Mouse (Mus musculus): Measurements from ENCODE around the gene Gm7534. TPM values are rescaled to one million over a fixed set of nuclear protein-coding genes. Genes with fewer than 3 reads are reported as not detected.

The Gm7534 gene
- polyA plus RNA-seq, 1 experiment from 2014 or later = not detected

DNA sequence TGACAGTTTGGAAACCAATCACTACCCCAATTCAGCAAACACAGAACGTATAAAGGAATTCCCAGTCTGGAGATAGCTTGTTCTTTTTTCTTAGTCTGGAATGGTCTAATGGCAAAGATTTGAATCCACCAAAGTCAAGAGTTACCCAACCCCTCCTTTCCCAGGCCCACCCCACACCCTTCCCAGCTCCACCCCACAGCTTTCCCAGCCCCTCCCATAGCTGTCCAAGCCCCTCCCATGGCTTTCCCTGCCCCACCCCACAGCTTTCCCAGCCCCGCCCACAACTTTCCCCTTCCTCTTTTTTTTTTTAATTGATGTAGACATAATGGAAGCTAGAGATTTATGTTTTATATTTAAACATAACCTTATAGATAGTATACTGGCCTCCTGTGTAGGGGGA lies 3.4 kb downstream of the Gm7534 start:
- Histone ChIP-seq H3K4me2 (ENCODE audit: low read length) (no peak overlapping the region), H3K27me3 (ENCODE audit: control insufficient read depth, insufficient read depth, low read length) (no peaks in the 10 kb centered on the region), H3K9ac (ENCODE audit: low read length) (no peak overlapping the region), H3K27ac (replicated peaks in 1 of 2; ENCODE audit: control insufficient read depth in 1 of 2, insufficient read depth in 1 of 2, low read depth in 2 of 2, low read length in 2 of 2) (no peak overlapping the region), H3K9me3 (ENCODE audit: control insufficient read depth, low read length) (no peaks in the 10 kb centered on the region), H3K36me3 (ENCODE audit: control insufficient read depth, insufficient read depth, low read length) (no peaks in the 10 kb centered on the region), H3K4me3 (ENCODE audit: control insufficient read depth in 1 of 2, insufficient read depth in 1 of 2, low read depth in 1 of 2, low read length in 2 of 2) (no peak overlapping the region), H3K4me1 (ENCODE audit: control insufficient read depth in 2 of 2, insufficient read depth in 2 of 2, low read length in 2 of 2) (no peaks in the 10 kb centered on the region)
- ATAC-seq (ENCODE audit: insufficient number of reproducible peaks, insufficient read depth, low FRiP score, low read depth) = no peak
- WGBS = 59% methylated on average over 2 of the region's 2 CpGs

DNA sequence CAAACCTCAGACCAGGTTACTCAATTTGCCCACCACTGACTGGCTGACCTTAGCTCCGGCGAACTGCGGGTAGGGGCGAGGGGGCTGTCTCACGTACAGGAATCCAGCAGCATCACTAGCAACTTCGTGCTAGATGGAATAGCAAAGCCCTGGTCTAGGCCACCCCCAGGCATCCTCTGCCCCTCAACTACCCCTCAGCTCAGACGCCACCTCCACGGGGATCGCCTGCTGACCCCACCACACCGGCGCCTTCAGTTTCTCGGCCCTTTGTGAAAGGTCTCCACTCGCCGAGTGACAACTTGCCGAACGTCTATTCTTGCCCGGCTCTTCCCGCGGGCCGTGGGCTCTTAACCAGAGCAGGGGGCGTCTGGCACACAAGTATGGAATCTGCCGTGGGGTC lies 16.5 kb downstream of the Gm7534 start:
- peak overlapping the region; percentile 84 to 89 for H3K4me3 ChIP-seq (ENCODE audit: control insufficient read depth in 1 of 2, insufficient read depth in 1 of 2, low read depth in 1 of 2, low read length in 2 of 2)
- ATAC-seq (ENCODE audit: insufficient number of reproducible peaks, insufficient read depth, low FRiP score, low read depth) = peak; percentile 6; the same call in 1 of the 2 replicates
- H3K36me3 ChIP-seq (ENCODE audit: control insufficient read depth, insufficient read depth, low read length) = no peaks in the 10 kb centered on the region
- H3K9me3 ChIP-seq (ENCODE audit: control insufficient read depth, low read length) = no peaks in the 10 kb centered on the region
- WGBS = 1% methylated on average over 22 of the region's 22 CpGs
- peaks cover 8 to 17% of the 10 kb centered on the region in 2 experiments for H3K4me1 ChIP-seq (ENCODE audit: control insufficient read depth in 2 of 2, insufficient read depth in 2 of 2, low read length in 2 of 2)
- H3K27ac ChIP-seq (replicated peaks in 1 of 2; ENCODE audit: control insufficient read depth in 1 of 2, insufficient read depth in 1 of 2, low read depth in 2 of 2, low read length in 2 of 2) = peak overlapping the region; percentile 81 to 85
- H3K27me3 ChIP-seq (ENCODE audit: control insufficient read depth, insufficient read depth, low read length) = no peaks in the 10 kb centered on the region
- peak overlapping the region; percentile 94 for H3K4me2 ChIP-seq (ENCODE audit: low read length)
- H3K9ac ChIP-seq (ENCODE audit: low read length) = peak overlapping the region; percentile 92

DNA sequence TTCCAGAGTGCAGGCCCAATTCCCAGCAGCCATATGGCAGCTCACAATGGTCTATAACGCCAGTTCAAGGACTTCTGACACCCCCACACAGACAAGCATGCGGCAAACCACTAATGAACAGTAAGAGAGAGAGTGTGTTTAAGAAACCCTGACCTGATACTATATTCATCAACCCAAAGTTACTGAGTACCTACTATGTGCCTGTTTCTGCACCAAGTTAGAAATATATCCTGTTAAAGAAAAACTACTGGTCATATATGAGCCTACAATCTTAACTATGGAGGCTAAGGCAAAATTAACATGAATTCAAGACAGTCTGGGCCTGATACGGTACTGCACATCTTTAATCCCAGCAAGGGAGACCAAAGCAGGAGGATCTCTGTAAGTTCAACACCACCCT lies 17.2 kb downstream of the Gm7534 start:
- no peak overlapping the region for H3K27ac ChIP-seq (replicated peaks in 1 of 2; ENCODE audit: control insufficient read depth in 1 of 2, insufficient read depth in 1 of 2, low read depth in 2 of 2, low read length in 2 of 2)
- H3K9ac ChIP-seq (ENCODE audit: low read length) = peak overlapping the region; percentile 92
- no peaks in the 10 kb centered on the region for H3K9me3 ChIP-seq (ENCODE audit: control insufficient read depth, low read length)
- peaks cover 8 to 23% of the 10 kb centered on the region in 2 experiments for H3K4me1 ChIP-seq (ENCODE audit: control insufficient read depth in 2 of 2, insufficient read depth in 2 of 2, low read length in 2 of 2)
- H3K27me3 ChIP-seq (ENCODE audit: control insufficient read depth, insufficient read depth, low read length) = no peaks in the 10 kb centered on the region
- WGBS = 79% methylated on average over 3 of the region's 3 CpGs
- peak overlapping the region; percentile 84 to 89; a peak in 3 of 4 replicates for H3K4me3 ChIP-seq (ENCODE audit: control insufficient read depth in 1 of 2, insufficient read depth in 1 of 2, low read depth in 1 of 2, low read length in 2 of 2)
- no peak for ATAC-seq (ENCODE audit: insufficient number of reproducible peaks, insufficient read depth, low FRiP score, low read depth)
- no peaks in the 10 kb centered on the region; the same call in 1 of the 2 replicates for H3K36me3 ChIP-seq (ENCODE audit: control insufficient read depth, insufficient read depth, low read length)
- H3K4me2 ChIP-seq (ENCODE audit: low read length) = peak overlapping the region; percentile 94

DNA sequence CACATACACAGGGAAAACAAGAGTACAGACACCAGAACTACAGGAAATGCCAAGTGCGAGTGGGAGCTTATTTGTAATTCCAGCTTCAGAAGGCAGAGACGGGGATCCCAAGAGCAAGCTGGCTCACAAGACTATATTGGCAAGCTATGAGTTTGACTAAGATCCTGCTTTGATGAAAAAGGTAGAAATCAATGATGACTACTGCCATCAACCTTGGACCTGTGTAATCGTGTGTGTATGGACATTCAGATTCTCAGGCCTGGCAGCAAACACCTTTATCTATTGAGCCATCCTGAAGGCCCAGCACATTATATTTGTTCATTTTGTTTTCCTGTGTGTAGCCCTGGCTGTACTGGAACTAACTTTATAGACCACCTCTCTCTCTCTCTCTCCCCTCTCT lies 19.1 kb downstream of the Gm7534 start:
- Histone ChIP-seq H3K9me3 (ENCODE audit: control insufficient read depth, low read length) (no peaks in the 10 kb centered on the region), H3K4me1 (ENCODE audit: control insufficient read depth in 2 of 2, insufficient read depth in 2 of 2, low read length in 2 of 2) (peaks cover 8 to 23% of the 10 kb centered on the region in 2 experiments), H3K36me3 (ENCODE audit: control insufficient read depth, insufficient read depth, low read length) (no peaks in the 10 kb centered on the region; the same call in 1 of the 2 replicates), H3K27me3 (ENCODE audit: control insufficient read depth, insufficient read depth, low read length) (no peaks in the 10 kb centered on the region), H3K4me2 (ENCODE audit: low read length) (no peak overlapping the region), H3K27ac (replicated peaks in 1 of 2; ENCODE audit: control insufficient read depth in 1 of 2, insufficient read depth in 1 of 2, low read depth in 2 of 2, low read length in 2 of 2) (no peak overlapping the region), H3K9ac (ENCODE audit: low read length) (no peak overlapping the region), H3K4me3 (ENCODE audit: control insufficient read depth in 1 of 2, insufficient read depth in 1 of 2, low read depth in 1 of 2, low read length in 2 of 2) (no peak overlapping the region)
- WGBS = 79% methylated on average over 3 of the region's 3 CpGs
- no peak for ATAC-seq (ENCODE audit: insufficient number of reproducible peaks, insufficient read depth, low FRiP score, low read depth)

DNA sequence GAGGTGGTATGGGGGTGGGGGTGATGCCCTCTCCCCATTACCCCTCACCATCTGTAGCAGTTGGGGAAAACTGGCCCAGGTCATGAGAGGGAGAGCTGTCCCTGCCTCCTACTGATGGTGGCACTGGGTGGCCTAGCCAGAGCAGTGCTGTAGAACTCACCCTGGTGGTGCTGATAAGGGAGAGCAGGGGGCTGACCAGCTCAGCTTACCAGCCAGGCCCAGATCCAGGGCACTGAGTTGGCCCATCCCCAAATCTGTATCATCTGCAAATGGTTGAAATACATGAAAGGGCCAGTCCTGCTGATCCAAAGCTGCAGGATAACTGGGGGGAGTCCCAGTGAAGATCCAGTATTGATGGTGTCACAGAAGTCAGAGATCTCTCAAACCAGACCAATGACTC lies 21.0 kb downstream of the Gm7534 start:
- no peak overlapping the region for H3K4me2 ChIP-seq (ENCODE audit: low read length)
- H3K27me3 ChIP-seq (ENCODE audit: control insufficient read depth, insufficient read depth, low read length) = no peaks in the 10 kb centered on the region
- ATAC-seq (ENCODE audit: insufficient number of reproducible peaks, insufficient read depth, low FRiP score, low read depth) = no peak
- H3K27ac ChIP-seq (replicated peaks in 1 of 2; ENCODE audit: control insufficient read depth in 1 of 2, insufficient read depth in 1 of 2, low read depth in 2 of 2, low read length in 2 of 2) = no peak overlapping the region
- H3K9me3 ChIP-seq (ENCODE audit: control insufficient read depth, low read length) = no peaks in the 10 kb centered on the region
- H3K9ac ChIP-seq (ENCODE audit: low read length) = no peak overlapping the region
- no peaks in the 10 kb centered on the region; the same call in 1 of the 2 replicates for H3K36me3 ChIP-seq (ENCODE audit: control insufficient read depth, insufficient read depth, low read length)
- H3K4me1 ChIP-seq (ENCODE audit: control insufficient read depth in 2 of 2, insufficient read depth in 2 of 2, low read length in 2 of 2) = peaks cover 8 to 23% of the 10 kb centered on the region in 2 experiments
- H3K4me3 ChIP-seq (ENCODE audit: control insufficient read depth in 1 of 2, insufficient read depth in 1 of 2, low read depth in 1 of 2, low read length in 2 of 2) = no peak overlapping the region

DNA sequence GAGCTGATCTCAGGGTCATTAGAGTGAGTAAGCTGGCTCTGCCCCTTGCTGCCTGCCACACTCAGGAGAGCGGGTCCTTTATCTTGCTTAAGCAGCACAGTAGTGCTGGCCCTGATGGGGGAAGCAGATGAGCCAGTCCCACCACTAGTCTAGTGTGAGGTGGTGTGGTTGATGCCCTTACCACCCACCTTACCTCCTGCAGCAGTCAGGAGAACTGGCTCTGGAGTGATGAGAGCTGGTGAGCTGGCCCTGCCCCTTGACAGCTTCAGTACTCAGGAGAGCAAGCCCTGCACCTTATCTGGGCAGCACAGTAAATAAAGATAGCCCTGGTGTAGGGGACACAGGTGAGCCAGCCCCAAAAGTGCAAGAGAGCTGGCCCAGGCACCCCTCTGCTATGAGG lies 21.7 kb downstream of the Gm7534 start:
- peaks cover 8 to 22% of the 10 kb centered on the region in 2 experiments for H3K4me1 ChIP-seq (ENCODE audit: control insufficient read depth in 2 of 2, insufficient read depth in 2 of 2, low read length in 2 of 2)
- ATAC-seq (ENCODE audit: insufficient number of reproducible peaks, insufficient read depth, low FRiP score, low read depth) = peak; percentile 45; the same call in 1 of the 2 replicates
- no peak overlapping the region for H3K27ac ChIP-seq (replicated peaks in 1 of 2; ENCODE audit: control insufficient read depth in 1 of 2, insufficient read depth in 1 of 2, low read depth in 2 of 2, low read length in 2 of 2)
- no peak overlapping the region for H3K9ac ChIP-seq (ENCODE audit: low read length)
- whole genome bisulfite sequencing = 69% methylated on average over 1 of the region's 1 CpGs
- no peak overlapping the region for H3K4me3 ChIP-seq (ENCODE audit: control insufficient read depth in 1 of 2, insufficient read depth in 1 of 2, low read depth in 1 of 2, low read length in 2 of 2)
- no peaks in the 10 kb centered on the region for H3K27me3 ChIP-seq (ENCODE audit: control insufficient read depth, insufficient read depth, low read length)
- no peaks in the 10 kb centered on the region for H3K9me3 ChIP-seq (ENCODE audit: control insufficient read depth, low read length)
- H3K4me2 ChIP-seq (ENCODE audit: low read length) = no peak overlapping the region
- peaks cover 4% of the 10 kb centered on the region for H3K36me3 ChIP-seq (ENCODE audit: control insufficient read depth, insufficient read depth, low read length)

DNA sequence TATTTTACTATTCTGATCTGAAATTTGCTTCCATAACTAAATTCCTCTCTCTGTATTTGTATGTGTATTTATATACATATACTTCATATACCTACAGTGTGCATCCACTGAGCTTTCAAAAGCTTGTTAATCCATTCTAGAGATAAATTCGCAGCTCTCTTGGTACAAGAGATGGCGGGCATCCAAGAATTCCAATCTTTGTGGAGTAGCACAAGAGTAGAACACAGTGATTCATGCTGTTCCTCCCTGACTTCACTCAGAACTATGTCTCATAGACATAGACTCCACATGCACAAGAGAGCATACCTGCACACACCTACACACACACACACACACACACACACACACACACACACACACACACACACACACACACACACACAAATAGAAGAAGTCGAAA lies 30.4 kb downstream of the Gm7534 start:
- ATAC-seq (ENCODE audit: insufficient number of reproducible peaks, insufficient read depth, low FRiP score, low read depth) = no peak
- H3K9ac ChIP-seq (ENCODE audit: low read length) = no peak overlapping the region
- WGBS = 35% methylated on average over 3 of the region's 3 CpGs
- H3K27me3 ChIP-seq (ENCODE audit: control insufficient read depth, insufficient read depth, low read length) = no peaks in the 10 kb centered on the region
- peaks cover 5 to 12% of the 10 kb centered on the region in 2 experiments for H3K4me1 ChIP-seq (ENCODE audit: control insufficient read depth in 2 of 2, insufficient read depth in 2 of 2, low read length in 2 of 2)
- H3K27ac ChIP-seq (replicated peaks in 1 of 2; ENCODE audit: control insufficient read depth in 1 of 2, insufficient read depth in 1 of 2, low read depth in 2 of 2, low read length in 2 of 2) = no peak overlapping the region
- no peak overlapping the region for H3K4me3 ChIP-seq (ENCODE audit: control insufficient read depth in 1 of 2, insufficient read depth in 1 of 2, low read depth in 1 of 2, low read length in 2 of 2)
- H3K36me3 ChIP-seq (ENCODE audit: control insufficient read depth, insufficient read depth, low read length) = peaks cover 17% of the 10 kb centered on the region
- no peak overlapping the region for H3K4me2 ChIP-seq (ENCODE audit: low read length)
- no peaks in the 10 kb centered on the region for H3K9me3 ChIP-seq (ENCODE audit: control insufficient read depth, low read length)

DNA sequence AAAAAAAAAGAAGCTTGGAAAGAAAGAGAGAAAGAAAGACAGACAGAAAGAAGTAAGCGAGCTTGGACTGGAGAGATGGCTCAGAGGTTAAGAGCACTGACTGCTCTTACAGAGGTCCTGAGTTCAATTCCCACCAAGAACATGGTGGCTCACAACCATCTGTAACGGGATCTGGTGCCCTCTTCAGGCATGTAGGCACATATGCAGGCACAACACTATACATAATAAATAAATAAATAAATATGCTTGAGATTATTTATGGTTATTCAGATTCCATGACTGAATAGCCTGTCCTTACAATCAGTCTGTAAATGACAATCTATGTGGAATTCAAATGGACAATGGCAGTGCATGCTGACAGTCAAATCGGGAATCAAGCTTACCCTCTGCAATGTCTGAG lies 35.9 kb downstream of the Gm7534 start:
- Histone ChIP-seq H3K36me3 (ENCODE audit: control insufficient read depth, insufficient read depth, low read length) (peaks cover 25% of the 10 kb centered on the region), H3K4me1 (ENCODE audit: control insufficient read depth in 2 of 2, insufficient read depth in 2 of 2, low read length in 2 of 2) (peaks cover 5 to 21% of the 10 kb centered on the region in 2 experiments), H3K4me2 (ENCODE audit: low read length) (no peak overlapping the region), H3K27ac (replicated peaks in 1 of 2; ENCODE audit: control insufficient read depth in 1 of 2, insufficient read depth in 1 of 2, low read depth in 2 of 2, low read length in 2 of 2) (no peak overlapping the region), H3K9ac (ENCODE audit: low read length) (no peak overlapping the region), H3K4me3 (ENCODE audit: control insufficient read depth in 1 of 2, insufficient read depth in 1 of 2, low read depth in 1 of 2, low read length in 2 of 2) (no peak overlapping the region), H3K27me3 (ENCODE audit: control insufficient read depth, insufficient read depth, low read length) (no peaks in the 10 kb centered on the region), H3K9me3 (ENCODE audit: control insufficient read depth, low read length) (no peaks in the 10 kb centered on the region)
- 82% methylated on average over 3 of the region's 3 CpGs for WGBS
- no peak for ATAC-seq (ENCODE audit: insufficient number of reproducible peaks, insufficient read depth, low FRiP score, low read depth)

Measured in heart, embryonic 14.5 days (tissue).